Mouse (Mus musculus) frontal cortex, postnatal 14 days (tissue): Measurements from ENCODE around the gene Gusb.

ENCODE experiments used
- DNase-seq, 2 experiments: peaks; one replicate each; pipeline ENCODE4 v3.0.0; 2022; ENCODE audit warnings: low spot score in 2 of 2

Gusb gene

DNA sequence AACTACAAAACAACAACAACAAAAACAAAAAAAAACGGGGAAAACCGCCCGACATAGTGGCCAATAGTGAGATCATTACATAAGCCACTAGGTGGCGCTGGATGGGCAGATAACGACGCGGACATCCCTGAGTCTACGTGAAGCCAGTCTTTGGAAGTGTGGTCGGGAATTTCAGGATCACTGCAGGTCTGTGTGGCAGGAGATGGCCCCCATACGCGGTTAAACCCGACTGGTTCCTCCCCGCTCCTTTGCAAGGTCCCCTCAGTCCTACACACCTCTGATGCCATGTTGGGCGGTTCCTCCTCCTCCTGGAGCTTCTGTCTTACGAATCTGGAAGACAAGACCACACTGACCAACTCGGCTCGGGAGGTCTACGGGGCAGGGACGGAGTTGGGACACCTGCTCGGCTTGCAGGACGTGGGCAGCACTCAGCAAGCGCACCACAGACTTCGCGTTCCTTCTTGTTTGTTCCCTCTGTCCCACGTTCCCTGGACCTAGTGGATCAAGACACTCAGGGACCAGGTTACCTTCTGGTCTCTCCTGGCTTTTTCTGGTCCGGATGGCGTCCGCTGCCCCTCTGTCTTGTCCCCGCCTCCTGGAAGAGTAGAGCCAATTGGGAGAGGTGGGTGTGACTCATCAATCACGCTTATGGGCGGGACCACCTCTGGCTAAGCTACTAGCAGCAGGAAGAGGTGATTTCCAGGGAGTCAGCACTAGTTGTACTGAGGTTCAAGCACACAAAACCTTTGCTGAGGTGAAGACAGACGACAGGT, 21.1 kb upstream of the Gusb start:
- DNase-seq = peak; percentile 59 to 62

DNA sequence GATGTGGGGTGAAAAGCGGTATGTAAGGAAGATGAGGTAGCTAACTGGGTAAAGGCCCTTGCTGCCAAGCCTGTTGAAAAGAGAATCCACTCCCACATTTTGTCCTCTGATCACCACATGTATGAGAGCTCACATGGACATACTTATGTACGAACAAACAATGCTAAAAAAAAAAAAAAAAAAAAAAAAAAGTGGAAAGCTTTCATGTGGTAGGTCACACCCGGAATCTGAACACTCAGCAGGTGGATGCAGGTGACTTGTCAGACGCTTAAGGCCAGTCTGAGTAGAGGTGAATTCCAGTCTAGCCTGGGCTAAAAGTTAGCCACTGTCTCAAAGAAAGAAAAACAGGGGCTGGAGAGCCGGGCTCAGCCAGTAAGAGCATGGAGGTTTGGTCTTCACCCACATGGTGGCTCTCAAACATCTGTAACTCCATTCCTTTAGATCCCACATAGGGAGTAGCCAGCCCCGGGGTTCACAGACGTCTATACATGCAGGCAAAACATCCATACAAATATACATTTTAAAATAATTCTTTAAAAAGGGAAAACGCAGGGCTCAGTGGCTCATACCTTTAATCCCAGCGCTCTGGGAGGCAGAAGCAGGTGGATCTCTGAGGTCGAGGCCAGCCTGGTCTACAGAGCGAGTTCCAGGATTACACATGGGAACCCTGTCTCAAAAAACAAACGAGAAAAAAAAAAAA, 20.4 kb upstream of the Gusb start:
- no peak for DNase-seq

DNA sequence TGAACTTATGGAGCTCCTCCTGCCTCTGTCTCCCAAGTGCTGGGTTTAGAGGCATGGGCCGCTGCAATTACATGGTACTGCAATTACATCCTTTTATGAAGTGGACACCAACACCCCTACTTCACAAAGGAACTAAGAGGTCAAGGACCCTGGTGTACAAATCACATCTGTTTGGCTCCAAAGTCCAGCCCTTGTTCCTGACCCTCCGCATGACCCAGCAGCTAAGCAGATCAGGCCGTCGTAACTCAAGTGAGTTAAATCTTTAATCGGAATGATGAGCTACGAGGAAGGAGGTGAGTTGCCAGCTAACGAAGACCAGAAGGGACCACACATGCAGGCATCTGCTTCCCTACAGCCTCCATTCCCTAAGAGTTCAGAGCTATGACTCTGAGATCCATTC, 19.5 kb upstream of the Gusb start:
- DNase-seq = no peak

DNA sequence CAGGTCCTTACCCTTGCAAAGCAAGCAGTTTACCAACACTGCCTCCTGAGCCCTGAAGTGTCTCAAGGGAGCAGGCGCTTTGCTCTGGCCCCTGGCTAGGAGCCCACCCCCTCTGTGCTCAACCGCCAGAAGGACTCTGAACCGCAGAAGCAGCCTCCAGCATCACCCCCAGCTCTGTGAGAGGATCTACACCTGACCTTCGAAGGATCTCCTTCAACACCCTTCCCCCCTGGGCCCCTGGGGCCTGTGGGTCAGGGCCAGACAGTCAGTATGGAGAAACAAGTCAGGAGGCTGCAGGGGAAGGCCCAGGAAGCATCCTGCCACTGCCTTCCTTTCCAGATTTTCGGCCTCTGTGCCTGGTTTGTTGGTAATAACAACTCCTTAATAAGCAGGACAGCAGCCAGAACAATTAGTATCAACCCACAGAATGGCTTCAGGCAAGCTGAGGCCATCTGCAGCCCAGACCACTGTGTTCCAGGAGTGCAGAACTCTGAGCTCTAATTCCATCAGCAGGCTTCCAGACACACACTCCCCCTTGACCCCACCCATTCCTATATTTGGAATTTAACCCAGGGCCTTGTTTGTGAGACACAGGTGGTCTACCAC, 18.6 kb upstream of the Gusb start:
- DNase-seq = no peak

DNA sequence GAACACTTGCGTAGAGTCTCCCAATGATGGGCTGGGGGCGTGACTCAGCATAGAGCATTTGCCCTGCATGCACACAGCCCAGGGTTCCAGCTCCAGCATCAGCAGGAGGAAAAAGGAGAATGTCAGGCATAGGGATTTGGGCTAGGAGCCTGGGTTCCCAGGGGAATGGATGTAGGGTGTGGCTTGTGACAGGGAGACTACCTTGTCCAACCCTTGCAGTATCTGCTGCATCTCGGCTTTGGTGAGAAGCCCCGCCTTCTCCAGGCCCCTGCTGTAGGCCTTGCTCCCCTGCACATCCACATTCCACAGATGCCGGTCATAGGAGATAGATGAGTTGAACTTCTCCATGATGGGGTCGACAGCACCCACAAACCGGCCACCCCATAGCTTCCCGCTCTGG, 16.6 kb upstream of the Gusb start:
- DNase-seq = no peak

DNA sequence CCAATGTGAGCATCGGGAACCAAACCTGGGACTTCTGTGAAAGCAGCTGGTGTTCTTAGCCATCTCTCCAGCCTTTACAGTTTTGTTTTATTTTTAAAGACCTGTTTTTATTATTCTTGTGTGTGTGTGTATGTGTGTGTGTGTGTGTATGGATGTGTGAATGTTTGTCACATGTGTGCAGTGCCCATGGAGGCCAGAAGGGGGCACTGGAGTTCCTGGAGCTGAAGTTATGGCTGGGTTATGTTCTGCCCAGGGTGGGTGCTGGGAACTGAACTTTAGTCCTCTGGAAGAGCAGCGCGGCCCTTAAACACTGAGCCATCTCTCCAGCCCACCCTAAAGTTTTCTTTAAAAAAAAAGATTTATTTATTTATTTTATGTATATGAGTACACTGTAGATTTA, 12.3 kb upstream of the Gusb start:
- DNase-seq = no peak

DNA sequence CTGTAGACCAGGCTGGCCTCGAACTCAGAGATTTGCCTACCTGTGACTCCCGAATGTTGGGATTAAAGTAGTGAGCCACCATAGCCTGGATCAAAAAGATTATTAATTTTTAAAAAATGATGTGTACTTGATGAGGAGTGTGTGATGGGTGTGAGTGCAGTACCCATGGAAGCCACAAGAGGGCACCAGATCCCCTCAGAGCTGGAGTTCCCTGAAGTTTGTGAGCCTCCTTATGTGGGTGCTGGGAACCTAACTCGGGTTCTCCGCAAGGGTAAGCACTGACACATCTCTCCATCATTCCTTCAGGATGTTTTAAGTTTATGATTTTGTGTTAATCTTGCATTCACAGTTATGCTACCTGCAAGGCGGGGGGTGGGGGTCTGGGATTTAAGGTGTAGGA, 8.1 kb upstream of the Gusb start:
- DNase-seq = no peak

DNA sequence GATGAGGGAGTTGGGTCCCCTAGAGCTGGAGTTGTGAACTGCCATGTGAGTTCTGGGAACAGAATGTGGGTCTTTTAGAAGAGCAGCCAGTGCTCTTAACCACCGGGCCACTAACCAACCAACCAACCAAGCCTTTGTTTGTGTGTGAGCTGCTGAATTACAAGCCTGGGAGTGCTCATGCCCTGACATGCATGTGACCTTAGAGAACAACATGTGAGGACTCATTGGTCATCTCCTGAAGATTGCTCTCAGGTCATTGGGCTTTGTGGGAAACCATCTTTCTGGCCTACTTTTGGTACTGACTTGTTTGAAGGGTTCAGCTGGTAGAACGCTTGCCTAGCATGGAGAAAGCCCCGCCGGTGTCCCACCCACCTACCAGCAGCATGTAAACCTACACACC, 6.9 kb upstream of the Gusb start:
- no peak for DNase-seq

DNA sequence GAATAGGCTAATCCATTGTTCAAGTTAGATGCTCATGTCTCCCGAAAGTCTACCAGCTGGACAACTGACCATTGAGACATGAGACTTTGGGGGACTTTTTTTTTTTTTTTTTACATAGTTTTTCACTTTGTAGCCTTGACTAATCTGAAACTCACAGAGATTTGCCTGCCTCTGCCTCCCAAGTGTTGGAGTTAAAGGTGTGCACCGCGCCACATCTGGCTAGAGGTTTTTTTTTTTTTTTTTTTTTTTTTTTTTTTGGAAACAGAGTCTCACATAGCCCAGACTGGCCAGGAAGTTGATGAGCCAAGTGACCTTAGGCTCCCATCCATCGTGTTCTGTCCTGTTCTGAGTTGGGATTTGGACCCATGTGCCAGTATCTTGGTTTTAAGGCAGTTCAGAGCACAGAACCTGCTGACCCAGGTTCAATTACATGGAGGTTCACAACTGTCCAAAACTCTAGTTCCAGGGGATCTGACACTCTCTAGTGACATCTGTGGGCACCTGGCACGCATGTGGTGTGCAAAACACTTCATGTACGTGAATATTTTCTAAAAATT, 5.3 kb upstream of the Gusb start:
- no peak for DNase-seq

DNA sequence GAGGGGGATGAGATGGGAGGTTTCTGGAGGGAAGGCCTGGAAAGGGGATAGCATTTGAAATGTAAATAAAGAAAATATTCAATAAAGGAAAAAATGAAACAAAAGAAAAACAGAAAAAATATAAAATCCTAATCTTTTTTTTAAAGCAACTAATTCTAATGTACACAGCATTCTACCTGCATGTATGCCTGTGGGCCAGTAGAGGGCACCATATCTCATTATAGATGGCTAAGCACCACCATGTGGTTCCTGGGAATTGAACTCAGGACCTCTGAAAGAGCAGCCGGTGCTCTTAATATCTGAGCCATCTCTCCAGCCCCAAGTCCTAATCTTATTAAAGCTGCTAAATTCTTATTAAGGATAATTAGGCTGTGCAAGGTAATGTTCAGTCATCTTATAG, 4.5 kb upstream of the Gusb start:
- no peak for DNase-seq

DNA sequence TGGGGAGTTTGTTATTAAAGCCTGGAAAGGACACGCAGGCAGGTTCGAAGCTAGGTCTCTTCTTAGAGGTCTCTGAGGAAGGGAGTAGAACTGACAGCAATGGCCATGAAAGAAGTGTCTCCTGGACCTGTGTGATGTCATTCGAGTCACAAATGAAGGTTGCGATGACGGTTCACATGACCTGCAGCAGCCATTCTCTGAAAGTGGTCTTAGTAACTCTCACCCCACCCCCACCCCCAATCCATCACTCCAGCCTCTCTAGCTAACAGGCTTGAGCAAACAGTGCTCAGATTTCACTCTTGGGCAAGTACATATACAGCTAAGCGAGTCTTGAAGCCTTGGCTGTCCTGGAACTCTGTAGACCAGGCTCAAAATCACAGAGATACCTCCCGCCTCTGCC, 380 bp upstream of the Gusb start:
- DNase-seq = no peak

DNA sequence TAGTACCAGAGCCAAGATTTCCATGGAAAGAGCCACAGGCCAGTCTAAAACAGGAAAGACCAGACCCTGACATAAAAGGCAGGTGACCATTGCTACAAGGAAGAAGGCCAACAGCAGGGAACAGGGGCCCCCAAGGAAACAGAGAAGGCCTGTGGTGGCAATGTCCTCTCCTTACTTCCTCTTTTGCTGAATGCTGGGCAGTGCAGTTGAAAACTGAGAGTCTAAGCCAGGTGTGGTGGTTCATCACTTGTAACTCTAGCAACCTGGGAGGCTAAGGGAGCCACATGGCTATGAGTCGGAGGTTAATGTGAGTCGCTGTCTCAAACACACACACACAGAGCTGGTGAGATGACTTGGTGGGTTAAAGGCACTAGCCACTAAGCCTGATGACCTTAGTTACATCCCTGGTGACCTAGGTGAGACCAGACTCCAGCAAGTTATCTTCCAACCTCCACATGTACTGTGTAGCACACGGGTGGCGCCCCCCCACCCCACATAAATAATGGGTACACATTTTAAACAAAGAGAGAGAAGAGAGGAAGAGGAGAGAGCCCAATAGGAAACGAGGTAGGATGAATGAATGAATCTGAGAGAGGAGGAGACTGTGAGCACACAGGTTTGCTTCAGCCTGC, 1.4 kb downstream of the Gusb start:
- DNase-seq = no peak

DNA sequence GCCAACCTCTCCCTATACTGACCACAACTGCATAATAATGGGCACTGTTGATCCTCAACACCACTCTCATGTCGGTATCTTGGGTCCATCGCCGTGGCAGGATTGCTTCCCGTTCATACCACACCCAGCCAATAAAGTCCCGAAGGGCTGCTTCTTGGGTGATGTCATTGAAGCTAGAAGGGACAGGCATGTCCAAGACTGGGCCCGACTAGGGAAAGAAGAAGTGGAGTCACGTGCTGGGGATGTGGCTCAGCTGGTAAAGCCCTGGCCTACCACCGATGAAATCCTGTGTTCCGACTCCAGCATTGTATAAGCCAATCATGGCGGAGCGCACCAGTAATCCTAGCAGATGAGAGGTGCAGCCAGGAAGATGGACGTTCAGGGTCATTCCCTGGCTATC, 2.1 kb downstream of the Gusb start:
- no peak for DNase-seq

DNA sequence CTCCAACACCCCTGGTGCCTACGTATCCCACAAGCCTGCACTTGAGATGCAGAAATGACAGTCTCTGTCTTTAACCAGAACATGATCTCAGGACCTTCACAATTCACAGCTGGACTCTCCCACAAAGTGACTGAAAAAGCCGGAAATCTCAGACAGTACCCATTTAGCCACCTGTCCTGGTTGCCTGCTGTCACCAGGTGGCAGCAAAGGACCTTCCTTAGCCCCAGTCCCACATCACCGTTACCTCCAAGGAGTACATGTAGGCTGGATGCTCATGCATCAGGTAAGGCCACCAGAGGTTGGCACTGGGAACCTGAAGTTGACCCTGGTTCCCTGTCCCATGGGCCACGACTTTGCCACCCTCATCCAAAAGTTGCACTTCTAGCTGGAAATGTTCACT, 3.8 kb downstream of the Gusb start:
- peak in 1 of 2 experiments; percentile 57 for DNase-seq

DNA sequence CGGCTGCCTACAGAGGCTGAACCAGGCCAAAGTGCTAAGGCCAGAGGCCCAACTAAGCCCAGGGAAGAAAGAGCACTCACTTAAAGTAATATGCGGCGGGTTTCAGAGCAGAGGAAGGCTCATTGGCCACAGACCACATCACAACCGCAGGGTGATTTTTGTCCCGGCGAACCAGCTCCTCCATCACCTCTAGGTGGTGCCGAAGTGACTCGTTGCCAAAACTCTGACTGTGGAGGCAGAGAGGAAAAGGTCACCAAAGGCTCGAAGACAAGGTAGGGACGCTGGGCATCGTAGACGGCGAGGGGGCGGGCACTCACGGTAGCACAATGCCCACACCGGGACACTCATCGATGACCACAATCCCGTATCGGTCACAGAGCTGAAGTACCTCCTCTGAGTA, 5.1 kb downstream of the Gusb start:
- no peak for DNase-seq

DNA sequence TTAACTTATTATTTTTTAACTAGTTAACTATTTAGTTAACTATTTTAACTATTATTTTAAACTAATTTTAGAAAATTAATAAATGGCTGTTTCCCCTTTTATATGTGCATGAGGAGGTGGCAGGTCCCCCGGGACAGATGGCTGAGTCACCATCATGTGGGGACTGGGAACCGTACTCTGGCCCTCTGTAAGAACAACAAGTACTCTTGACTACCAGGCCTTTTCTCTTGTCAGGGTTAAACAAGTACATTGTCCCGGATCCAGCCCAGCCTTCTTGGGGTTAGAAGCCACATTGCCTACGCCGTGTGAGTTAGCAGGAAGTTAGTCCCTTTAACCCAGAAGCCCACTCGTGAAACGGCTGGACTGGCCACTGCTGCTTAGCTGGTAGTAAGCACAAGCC, 7.9 kb downstream of the Gusb start:
- DNase-seq = no peak

DNA sequence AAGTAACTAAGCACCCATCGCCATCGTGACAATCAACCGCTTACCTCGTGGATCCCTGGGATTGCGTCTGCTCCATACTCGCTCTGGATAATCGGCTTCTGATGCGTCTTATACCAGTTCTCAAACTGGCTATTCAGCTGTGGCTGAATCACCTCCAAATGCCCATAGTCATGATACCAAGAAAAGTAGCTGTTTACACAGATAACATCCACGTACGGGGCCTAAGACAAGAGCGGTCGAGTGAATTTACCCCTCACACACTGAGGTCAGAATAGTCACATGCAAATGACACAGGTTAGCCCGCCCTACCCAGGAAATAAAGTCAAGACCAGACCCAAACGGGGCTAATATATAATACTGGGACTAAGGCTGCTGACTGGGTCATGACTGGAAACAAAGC, 9.5 kb downstream of the Gusb start:
- no peak for DNase-seq

DNA sequence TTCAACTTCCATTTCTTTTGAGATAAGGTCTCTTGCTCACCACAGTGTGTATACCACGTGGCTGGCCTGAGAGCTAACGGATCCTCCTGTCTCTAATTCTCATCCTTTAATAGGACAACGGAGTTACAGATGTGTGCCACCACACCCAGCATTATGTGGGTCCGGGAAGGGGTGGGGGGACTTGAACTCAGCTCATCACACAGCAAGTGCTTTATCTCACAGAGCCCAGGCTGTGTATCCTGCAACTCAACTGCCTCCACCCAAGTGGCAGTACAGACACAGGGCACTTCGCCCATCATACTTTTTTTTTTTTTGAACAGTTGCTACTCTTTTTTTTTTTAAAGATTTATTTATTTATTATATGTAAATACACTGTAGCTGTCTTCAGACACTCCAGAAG, 11.0 kb downstream of the Gusb start:
- no peak for DNase-seq

DNA sequence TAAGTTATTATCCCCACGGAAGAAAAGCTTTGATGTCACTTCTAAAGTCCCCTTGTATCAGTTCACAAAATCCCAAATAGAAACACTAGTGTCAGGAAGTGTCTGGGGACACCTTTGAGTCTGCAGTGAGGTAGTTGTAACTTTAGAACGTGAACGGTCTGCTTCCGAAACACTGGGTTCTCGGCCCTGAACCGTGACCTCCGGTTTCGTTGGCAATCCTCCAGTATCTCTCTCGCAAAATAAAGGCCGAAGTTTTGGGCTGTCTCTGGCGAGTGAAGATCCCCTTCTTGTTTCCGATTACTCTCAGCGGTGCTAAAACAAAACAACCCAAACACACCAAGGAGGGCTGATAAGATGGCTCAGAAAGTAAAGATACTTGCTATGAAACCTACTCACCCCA, 13.5 kb downstream of the Gusb start:
- no peak for DNase-seq

DNA sequence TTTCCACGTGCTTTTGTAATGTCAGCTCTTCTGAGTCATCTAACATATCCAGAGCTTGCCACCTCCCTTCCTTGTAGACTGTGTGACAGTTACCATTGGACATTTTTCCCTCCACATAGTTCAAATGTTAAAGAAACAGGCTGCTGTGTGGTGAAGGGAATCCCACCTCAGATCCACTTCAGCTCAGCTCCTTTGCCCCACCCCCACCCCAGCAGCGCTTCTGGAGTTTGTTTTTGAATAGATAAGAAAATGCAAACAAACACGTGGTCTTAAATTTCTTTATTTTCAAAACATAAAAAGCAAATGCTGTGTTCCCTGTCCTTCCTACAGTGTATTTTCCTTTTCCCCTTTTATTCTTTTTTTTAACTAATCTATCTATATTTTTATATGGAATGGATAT, 22.6 kb downstream of the Gusb start:
- DNase-seq = no peak

DNA sequence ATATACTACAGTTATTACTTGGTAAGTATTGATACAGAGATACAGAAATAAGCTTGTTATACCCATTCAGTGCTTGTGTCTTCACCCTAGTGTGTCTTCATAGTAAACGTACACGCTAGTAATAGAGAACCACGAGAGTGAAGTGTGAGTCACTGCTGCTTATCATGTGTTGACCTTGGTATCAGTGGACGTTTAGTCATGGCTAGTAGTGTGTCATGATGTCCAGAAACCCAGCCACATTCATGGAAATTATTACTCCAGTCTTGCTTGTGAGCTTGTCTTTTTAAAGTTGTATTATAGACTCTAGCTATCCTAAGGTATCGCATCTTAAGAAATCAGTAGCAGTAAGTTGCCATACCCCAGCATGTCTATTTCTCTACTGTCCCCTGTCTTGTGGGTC, 24.2 kb downstream of the Gusb start:
- no peak for DNase-seq

DNA sequence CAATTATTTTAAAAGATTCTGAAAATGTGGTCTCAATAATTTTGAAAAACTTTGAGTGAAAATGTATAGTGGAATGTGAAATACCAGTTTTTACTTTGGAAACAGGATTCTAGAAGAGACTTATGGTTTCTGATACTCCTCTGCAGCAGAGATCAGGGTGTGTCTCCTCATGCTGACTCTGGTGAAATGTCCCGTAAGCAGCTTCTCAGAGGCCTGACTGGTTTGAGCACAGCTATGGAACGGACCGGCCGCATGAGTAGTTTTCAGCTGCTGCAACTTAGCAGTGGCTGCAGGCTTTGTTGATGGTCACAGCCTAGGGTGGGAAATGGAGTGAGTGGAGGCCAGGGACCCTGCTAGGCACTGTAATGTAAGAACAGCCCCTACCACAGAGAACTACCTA, 25.1 kb downstream of the Gusb start:
- DNase-seq = no peak
